Mouse (Mus musculus): Measurements from ENCODE around the gene Arhgap32. TPM values are rescaled to one million over a fixed set of nuclear protein-coding genes. Genes with fewer than 3 reads are reported as not detected.

Gene Arhgap32
- total RNA-seq, 4 experiments from 2014 or later: 403 to 500 (median 438) TPM

DNA sequence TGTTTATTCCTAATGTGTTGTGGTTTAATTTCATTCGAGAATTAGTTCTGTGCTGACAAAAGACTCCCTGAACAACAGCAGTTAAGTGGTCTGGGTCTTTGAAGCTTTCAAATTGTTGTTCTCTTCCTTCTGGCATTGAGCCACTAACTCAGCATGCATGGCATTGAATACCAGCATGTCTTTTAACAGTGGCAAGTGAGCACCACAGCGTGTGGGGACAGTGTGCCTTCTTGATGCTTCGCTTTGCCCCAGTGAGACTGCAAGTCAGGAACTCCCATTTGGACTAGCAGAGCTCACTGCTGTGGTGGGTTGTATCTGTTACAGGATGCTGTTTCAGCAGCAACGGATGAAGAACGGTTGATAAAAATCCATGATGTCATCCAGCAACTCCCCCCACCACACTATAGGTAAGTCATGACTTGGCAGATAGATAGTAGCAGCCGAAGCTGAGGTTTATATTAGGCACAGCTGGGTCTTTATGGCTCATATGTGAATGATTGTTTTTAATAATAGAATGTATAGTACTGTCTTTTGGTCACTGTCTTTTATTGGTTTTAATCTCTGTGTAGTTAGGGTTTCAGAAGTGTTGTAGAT lies 130.3 kb downstream of the Arhgap32 start:
- peak in 1 of 2 experiments; percentile 4 for DNase-seq (ENCODE audit: low spot score in 2 of 2)

GRCm38 (mm10) chr9:32250486-32250885 lies 134.6 kb downstream of the Arhgap32 start:
- DNase-seq (ENCODE audit: low spot score in 2 of 2): peak in 1 of 2 experiments; percentile 2

DNA sequence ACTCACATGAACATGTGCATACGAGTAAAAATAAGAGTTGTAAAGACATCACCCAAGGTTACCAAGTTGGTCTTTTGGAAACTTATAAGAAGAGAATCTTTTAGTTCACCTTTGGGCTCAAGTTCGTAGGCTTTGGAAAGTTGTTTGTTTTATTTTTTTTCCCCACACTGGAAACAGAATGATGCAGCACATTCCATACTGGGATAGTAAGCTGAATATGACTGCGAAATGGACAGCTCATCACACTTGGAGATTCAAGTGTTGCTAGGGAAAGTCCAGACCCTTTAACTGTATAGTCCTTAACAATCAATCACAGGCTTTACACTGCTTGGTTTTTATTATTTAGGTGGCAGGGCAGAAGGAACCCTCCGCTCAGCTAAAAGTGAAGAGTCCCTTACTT lies 137.8 kb downstream of the Arhgap32 start:
- DNase-seq (ENCODE audit: low spot score in 2 of 2): no peak

DNA sequence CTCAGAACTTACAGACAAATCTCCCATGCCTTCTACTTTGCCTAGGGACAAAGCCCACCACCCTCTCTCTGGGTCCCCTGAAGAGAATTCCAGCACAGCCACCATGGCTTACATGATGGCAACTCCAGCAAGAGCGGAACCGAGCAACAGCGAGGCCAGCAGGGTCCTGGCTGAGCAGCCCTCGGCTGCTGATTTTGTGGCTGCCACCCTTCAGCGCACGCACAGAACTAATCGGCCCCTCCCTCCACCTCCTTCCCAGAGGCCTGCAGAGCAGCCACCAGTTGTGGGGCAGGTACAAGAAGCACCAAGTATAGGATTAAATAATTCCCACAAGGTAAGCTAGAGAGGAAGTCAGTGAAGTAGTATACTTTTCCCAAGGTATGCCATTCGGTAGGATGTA lies 141.4 kb downstream of the Arhgap32 start:
- DNase-seq (ENCODE audit: low spot score in 2 of 2): no peak

GRCm38 (mm10) chr9:32257882-32258281 lies 141.9 kb downstream of the Arhgap32 start:
- DNase-seq (ENCODE audit: low spot score in 2 of 2): no peak

DNA sequence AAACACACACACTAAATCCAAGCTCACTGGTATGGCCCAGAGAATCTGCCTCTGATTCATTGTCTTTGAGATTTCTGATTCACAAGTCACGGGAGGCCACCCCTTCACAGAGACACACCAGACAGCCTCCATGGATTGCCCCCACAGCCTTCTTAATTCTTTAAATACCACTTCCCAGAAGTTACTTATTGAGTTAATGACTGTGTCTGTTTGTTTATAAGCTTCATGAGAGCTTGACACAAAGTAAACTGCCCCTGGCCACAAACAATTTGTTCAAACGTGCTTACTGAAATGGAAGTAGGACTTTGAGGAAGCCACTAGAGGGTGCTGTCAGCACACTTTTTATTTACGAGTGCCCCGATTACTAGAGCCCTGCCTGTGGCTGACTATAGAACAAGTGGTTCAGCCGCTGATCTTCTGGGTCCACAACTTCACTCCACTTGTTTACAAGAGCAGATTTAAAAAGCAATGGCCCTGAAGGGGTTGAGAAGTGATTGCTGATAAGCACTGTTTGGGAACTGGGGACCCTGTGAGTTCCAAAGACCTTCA lies 156.0 kb downstream of the Arhgap32 start:
- DNase-seq (ENCODE audit: low spot score in 2 of 2): peak in 1 of 2 experiments; percentile 49

DNA sequence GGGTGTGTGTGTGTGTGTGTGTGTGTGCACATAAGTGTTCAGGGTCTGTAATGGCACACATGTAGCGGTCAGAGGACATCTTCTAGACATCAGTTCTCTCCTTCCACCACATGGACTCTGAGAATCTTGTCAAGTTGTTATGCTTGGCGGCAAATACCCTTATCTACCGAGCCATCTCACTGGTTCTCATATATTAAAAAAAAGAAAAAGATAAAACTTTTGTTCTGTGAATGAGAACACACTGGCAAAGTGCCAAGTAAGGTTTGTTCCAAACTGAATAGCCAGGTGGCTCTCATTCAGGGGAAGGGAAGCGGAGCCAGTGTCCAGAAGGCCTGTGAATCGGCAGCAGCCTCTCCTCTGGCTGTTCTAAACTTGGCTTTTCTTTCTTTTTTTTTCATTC lies 162.1 kb downstream of the Arhgap32 start:
- no peak for DNase-seq (ENCODE audit: low spot score in 2 of 2)

- no peak for DNase-seq (ENCODE audit: low spot score in 2 of 2)
Observed at GRCm38 (mm10) chr9:32279789-32280188, 163.9 kb downstream of the Arhgap32 start.

DNA sequence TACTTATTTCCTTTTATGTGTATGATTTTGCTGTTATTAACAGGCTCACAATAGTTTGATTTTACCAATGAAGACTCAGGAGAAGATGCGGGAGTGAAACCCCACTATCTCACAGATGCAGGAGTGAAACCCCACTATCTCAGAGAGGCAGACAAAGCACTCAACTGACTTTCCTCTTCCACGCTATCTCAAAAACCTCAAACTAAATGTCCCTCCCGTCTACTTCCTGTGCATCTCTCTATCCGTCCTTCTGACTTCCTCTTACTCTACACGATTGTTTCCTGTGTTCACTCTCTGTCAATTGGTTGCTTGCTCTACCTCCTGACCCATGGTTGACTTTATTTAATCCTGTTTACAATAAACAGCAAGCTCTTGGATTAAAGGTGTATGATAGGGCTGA lies 164.5 kb downstream of the Arhgap32 start:
- no peak for DNase-seq (ENCODE audit: low spot score in 2 of 2)

- no peak for DNase-seq (ENCODE audit: low spot score in 2 of 2)
Observed at GRCm38 (mm10) chr9:32283591-32283990, 167.7 kb downstream of the Arhgap32 start.

GRCm38 (mm10) chr9:32291618-32292017 lies 175.7 kb downstream of the Arhgap32 start:
- DNase-seq (ENCODE audit: low spot score in 2 of 2): no peak

DNA sequence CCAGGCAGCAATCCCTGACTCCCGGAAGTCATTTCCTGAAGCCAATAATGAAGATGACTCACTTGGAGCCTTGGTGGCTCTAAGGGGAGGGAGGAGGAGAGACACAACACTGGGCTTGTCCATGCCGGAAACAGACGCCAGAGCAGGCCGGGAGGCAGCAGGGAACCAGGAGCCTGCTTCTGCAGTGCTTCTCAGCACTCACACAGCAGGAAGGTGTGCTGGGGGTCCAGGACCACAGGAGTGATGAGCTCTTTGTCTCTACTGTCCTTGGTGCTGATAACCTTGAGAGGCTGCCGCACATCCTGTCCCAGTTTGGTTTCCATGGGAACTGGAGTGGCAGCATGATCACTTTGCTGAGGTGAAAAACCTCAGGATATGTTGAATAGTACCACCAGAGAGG lies 176.8 kb downstream of the Arhgap32 start:
- no peak for DNase-seq (ENCODE audit: low spot score in 2 of 2)

- no peak for DNase-seq (ENCODE audit: low spot score in 2 of 2)
Observed at GRCm38 (mm10) chr9:32295061-32295800, 179.3 kb downstream of the Arhgap32 start.

DNA sequence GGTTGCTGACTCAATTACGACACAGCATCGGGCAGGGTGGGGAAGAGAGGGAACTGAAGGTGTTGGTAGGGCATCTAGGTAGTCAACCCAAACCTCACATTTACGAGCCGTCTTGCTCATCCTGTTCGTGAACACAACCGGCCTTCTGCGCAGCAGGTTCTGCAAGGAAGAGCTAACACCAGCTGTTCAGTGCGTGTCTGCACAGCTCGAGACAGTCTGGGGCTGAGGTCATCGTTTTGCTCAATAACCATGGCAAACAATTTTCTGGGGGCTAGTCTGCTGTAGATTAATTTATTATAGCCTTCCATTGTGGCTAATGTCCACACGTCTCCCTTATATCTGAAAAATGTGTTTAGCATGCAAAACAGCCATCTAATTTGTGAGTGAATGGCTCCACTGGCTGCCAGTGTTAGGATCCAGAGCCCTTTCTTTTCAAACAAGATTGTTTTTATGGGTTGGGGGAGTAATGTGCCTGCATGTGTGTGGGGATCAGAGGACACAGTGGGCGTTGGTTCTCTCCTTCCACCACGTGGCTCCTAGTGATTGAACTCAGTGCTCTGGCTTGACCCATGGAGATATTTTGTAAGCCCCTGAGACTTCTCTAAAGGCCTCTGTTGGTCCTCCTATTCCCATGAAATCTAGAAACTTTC lies 186.7 kb downstream of the Arhgap32 start:
- DNase-seq (ENCODE audit: low spot score in 2 of 2): no peak

GRCm38 (mm10) chr9:32311786-32312185 lies 195.8 kb downstream of the Arhgap32 start:
- DNase-seq (ENCODE audit: low spot score in 2 of 2): no peak

- DNase-seq (ENCODE audit: low spot score in 2 of 2): no peak
Observed at GRCm38 (mm10) chr9:32312208-32312607, 196.3 kb downstream of the Arhgap32 start.

- DNase-seq (ENCODE audit: low spot score in 2 of 2): no peak
Observed at GRCm38 (mm10) chr9:32314071-32314470, 198.1 kb downstream of the Arhgap32 start.

DNA sequence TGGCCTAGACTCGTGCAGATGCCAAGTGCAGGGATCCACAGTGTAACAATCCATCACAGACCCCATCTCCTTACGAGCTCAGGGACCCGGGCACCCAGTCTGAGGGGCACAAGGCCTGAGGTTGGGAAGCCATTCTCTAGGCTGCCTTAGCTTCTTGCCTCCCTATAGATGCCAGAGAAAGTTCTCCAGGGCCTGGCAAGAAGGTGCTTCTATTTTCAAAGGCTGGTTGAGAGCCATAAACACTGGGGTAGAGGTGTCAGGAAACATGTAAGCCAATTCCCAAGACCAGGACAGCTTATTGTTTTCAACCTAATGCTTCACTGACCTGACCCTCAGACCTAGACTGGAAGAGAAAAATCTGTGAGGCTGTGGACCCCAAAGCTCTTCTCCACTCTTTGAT lies 200.1 kb downstream of the Arhgap32 start:
- DNase-seq (ENCODE audit: low spot score in 2 of 2): no peak
